Mouse (Mus musculus) liver, embryonic 13.5 days (tissue): ENCODE results near the gene Ifi47. TPM values are rescaled to one million over a fixed set of nuclear protein-coding genes. Genes with fewer than 3 reads are reported as not detected.

Experiments used
- ATAC-seq: fragments of 200-750 bp; cut with Nextera tagmentation; 2 replicates; pipeline ENCODE4 v1.8.0; 2017; ENCODE audit warnings: low read depth, mild to moderate bottlenecking, moderate number of reproducible peaks, moderate library complexity
- DNase-seq: peaks from one replicate; pipeline ENCODE4 v3.0.0; 2022
- H3K27ac ChIP-seq: fragments of 300-500 bp; sonication (generic); 2 replicates; pipeline ENCODE4 v1.5.1; 2015; ENCODE audit warnings: moderate library complexity, mild to moderate bottlenecking, inconsistent platforms
- H3K27me3 ChIP-seq: fragments of 300-500 bp; sonication (generic); 2 replicates; pipeline ENCODE4 v1.6.1; 2015; ENCODE audit warnings: mild to moderate bottlenecking, inconsistent platforms
- H3K36me3 ChIP-seq: fragments of 300-500 bp; sonication (generic); 2 replicates; pipeline ENCODE4 v1.6.1; 2015; ENCODE audit warnings: mild to moderate bottlenecking, inconsistent platforms
- H3K4me1 ChIP-seq: fragments of 300-500 bp; sonication (generic); replicated peaks from 2 replicates; pipeline ENCODE4 v1.6.1; 2015; ENCODE audit warnings: inconsistent platforms
- H3K4me2 ChIP-seq: fragments of 300-500 bp; sonication (generic); 2 replicates; pipeline ENCODE4 v1.6.1; 2015; ENCODE audit warnings: inconsistent platforms, mild to moderate bottlenecking, moderate library complexity
- H3K4me3 ChIP-seq: fragments of 300-500 bp; sonication (generic); replicated peaks from 2 replicates; pipeline ENCODE4 v1.5.1; 2015; ENCODE audit warnings: mild to moderate bottlenecking, inconsistent platforms
- H3K9ac ChIP-seq: fragments of 300-500 bp; sonication (generic); 2 replicates; pipeline ENCODE4 v1.6.1; 2015; ENCODE audit warnings: mild to moderate bottlenecking, inconsistent platforms
- H3K9me3 ChIP-seq: fragments of 300-500 bp; sonication (generic); replicated peaks from 2 replicates; pipeline ENCODE4 v1.6.1; 2016; ENCODE audit warnings: inconsistent platforms
- WGBS: fragments of 180-500 bp; shearing (Covaris S2); methylation state at CpG from one replicate; pipeline ENCODE4 v1.1.7; 2015; ENCODE audit not compliant: insufficient replicate concordance; 5-methylcytosine and 5-hydroxymethylcytosine counted together
- polyA plus RNA-seq: library from polyadenylated mRNA; unstranded; fragments of >200 nt; fragmentation: Nextera tagmentation; extraction: Ambion mirVana; gene quantifications from 2 replicates; pipeline ENCODE4 v1.2.1, GENCODE M21; 2015

Ifi47 gene
- polyA plus RNA-seq, 1 experiment from 2014 or later = 7.3 TPM

GRCm38 (mm10) chr11:49108833-49109232 is 32.4 kb downstream of the Ifi47 start:
- WGBS = 14% methylated on average over 1 of the region's 1 CpGs
- DNase-seq = no peak
- no peak overlapping the region for H3K9ac ChIP-seq
- no peak for ATAC-seq
- H3K4me3 ChIP-seq = no peak overlapping the region
- no peaks in the 10 kb centered on the region for H3K27me3 ChIP-seq
- H3K4me1 ChIP-seq = peaks cover 7% of the 10 kb centered on the region; the same call in 1 of the 2 replicates
- no peak overlapping the region for H3K27ac ChIP-seq
- H3K36me3 ChIP-seq = no peaks in the 10 kb centered on the region
- no peak overlapping the region for H3K4me2 ChIP-seq
- no peaks in the 10 kb centered on the region for H3K9me3 ChIP-seq

GRCm38 (mm10) chr11:49111000-49111399 is 34.6 kb downstream of the Ifi47 start:
- 55% methylated on average over 1 of the region's 1 CpGs for whole genome bisulfite sequencing
- H3K27ac ChIP-seq = no peak overlapping the region
- H3K4me2 ChIP-seq = no peak overlapping the region
- no peak for DNase-seq
- H3K9me3 ChIP-seq = no peaks in the 10 kb centered on the region
- H3K9ac ChIP-seq = no peak overlapping the region
- no peaks in the 10 kb centered on the region for H3K27me3 ChIP-seq
- H3K36me3 ChIP-seq = no peaks in the 10 kb centered on the region
- H3K4me1 ChIP-seq = no peaks in the 10 kb centered on the region
- no peak overlapping the region for H3K4me3 ChIP-seq
- no peak for ATAC-seq

- no peak for DNase-seq
- no peak overlapping the region for H3K4me2 ChIP-seq
- WGBS = 78% methylated on average over 6 of the region's 6 CpGs
These were observed 36.3 kb downstream of the Ifi47 start for GRCm38 (mm10) chr11:49112624-49113219.

GRCm38 (mm10) chr11:49114158-49114557 is 37.8 kb downstream of the Ifi47 start:
- no peaks in the 10 kb centered on the region for H3K9me3 ChIP-seq
- H3K4me2 ChIP-seq = no peak overlapping the region
- no peak for ATAC-seq
- H3K27me3 ChIP-seq = no peaks in the 10 kb centered on the region
- no peak overlapping the region for H3K9ac ChIP-seq
- no peaks in the 10 kb centered on the region for H3K4me1 ChIP-seq
- no peak for DNase-seq
- H3K4me3 ChIP-seq = no peak overlapping the region
- no peak overlapping the region for H3K27ac ChIP-seq
- H3K36me3 ChIP-seq = no peaks in the 10 kb centered on the region
- WGBS = 12% methylated on average over 2 of the region's 2 CpGs

More at GRCm38 (mm10) chr11:49112624-49113219, 36.3 kb downstream of the Ifi47 start:
- Histone ChIP-seq H3K9me3 (no peaks in the 10 kb centered on the region), H3K4me3 (no peak overlapping the region), H3K4me1 (no peaks in the 10 kb centered on the region), H3K9ac (no peak overlapping the region), H3K36me3 (no peaks in the 10 kb centered on the region), H3K27ac (no peak overlapping the region), H3K27me3 (no peaks in the 10 kb centered on the region)
- ATAC-seq = no peak

GRCm38 (mm10) chr11:49114774-49115173 is 38.4 kb downstream of the Ifi47 start, which contains the start of gene Olfr1396:
TSS of gene Olfr1396 (minus strand) at chr11:49114874.
- Histone ChIP-seq H3K4me1 (no peaks in the 10 kb centered on the region), H3K4me2 (no peak within 1 kb of the TSS), H3K27me3 (no peaks in the 10 kb centered on the region), H3K36me3 (no peaks in the 10 kb centered on the region), H3K4me3 (no peak within 1 kb of the TSS), H3K9me3 (no peaks in the 10 kb centered on the region), H3K9ac (no peak within 1 kb of the TSS), H3K27ac (no peak within 1 kb of the TSS)
- no peak for DNase-seq
- no peak for ATAC-seq

GRCm38 (mm10) chr11:49119635-49120034 is 43.2 kb downstream of the Ifi47 start:
- no peak overlapping the region for H3K4me3 ChIP-seq
- peaks cover 11% of the 10 kb centered on the region; the same call in 1 of the 2 replicates for H3K4me1 ChIP-seq
- H3K9me3 ChIP-seq = no peaks in the 10 kb centered on the region
- H3K9ac ChIP-seq = no peak overlapping the region
- no peaks in the 10 kb centered on the region for H3K27me3 ChIP-seq
- no peak overlapping the region for H3K4me2 ChIP-seq
- WGBS = 47% methylated on average over 3 of the region's 3 CpGs
- DNase-seq (no peak), ATAC-seq (no peak)
- no peaks in the 10 kb centered on the region for H3K36me3 ChIP-seq
- no peak overlapping the region for H3K27ac ChIP-seq

GRCm38 (mm10) chr11:49124169-49124568 is 47.8 kb downstream of the Ifi47 start:
- H3K4me2 ChIP-seq = no peak overlapping the region
- no peak overlapping the region for H3K4me3 ChIP-seq
- no peaks in the 10 kb centered on the region for H3K27me3 ChIP-seq
- no peak overlapping the region for H3K9ac ChIP-seq
- H3K4me1 ChIP-seq = peaks cover 11% of the 10 kb centered on the region
- H3K27ac ChIP-seq = peak overlapping the region; percentile 31
- 71% methylated on average over 2 of the region's 2 CpGs for WGBS
- no peaks in the 10 kb centered on the region for H3K9me3 ChIP-seq
- DNase-seq = no peak
- ATAC-seq = peak; percentile 65
- no peaks in the 10 kb centered on the region for H3K36me3 ChIP-seq

GRCm38 (mm10) chr11:49141974-49142373 is 65.6 kb downstream of the Ifi47 start, which contains the start of gene Olfr1395:
TSS of gene Olfr1395 (plus strand) at chr11:49142274.
- no peak within 1 kb of the TSS for H3K4me2 ChIP-seq
- 77% methylated on average over 6 of the region's 6 CpGs for WGBS
- no peak within 1 kb of the TSS for H3K9ac ChIP-seq
- no peak within 1 kb of the TSS for H3K4me3 ChIP-seq
- no peak within 1 kb of the TSS for H3K27ac ChIP-seq
- H3K36me3 ChIP-seq = no peaks in the 10 kb centered on the region
- ATAC-seq (no peak), DNase-seq (no peak)
- no peaks in the 10 kb centered on the region for H3K27me3 ChIP-seq
- no peaks in the 10 kb centered on the region for H3K9me3 ChIP-seq
- H3K4me1 ChIP-seq = no peaks in the 10 kb centered on the region

Other genes with a start within 250 kb of the Ifi47 start
- 1.2 and 1.7 TPM in 2 replicates for gene Gm12184, start 249.9 kb upstream of the Ifi47 start, polyA plus RNA-seq
- gene Irgm1, start 204.9 kb upstream of the Ifi47 start, polyA plus RNA-seq = 17.0 and 19.8 TPM in 2 replicates
- 0.20 and 0.38 TPM in 2 replicates for gene Gm5431, start 174.4 kb upstream of the Ifi47 start, polyA plus RNA-seq
- 2.0 and 3.6 TPM in 2 replicates for gene Psme2b, start 130.4 kb upstream of the Ifi47 start, polyA plus RNA-seq
- gene Olfr56, start 97.7 kb upstream of the Ifi47 start, polyA plus RNA-seq = 0.05 and 0.12 TPM in 2 replicates
- 0.54 and 0.65 TPM in 2 replicates for gene 9930111J21Rik1, start 97.2 kb upstream of the Ifi47 start, polyA plus RNA-seq
- gene Gm12185, start 84.4 kb upstream of the Ifi47 start, polyA plus RNA-seq = not detected in 2 replicates
- gene Tgtp1, start 82.4 kb upstream of the Ifi47 start, polyA plus RNA-seq = 0.67 and 0.78 TPM in 2 replicates
- gene 9930111J21Rik2, start 25.3 kb upstream of the Ifi47 start, polyA plus RNA-seq = 0.52 and 0.65 TPM in 2 replicates
- 0.22 and 0.59 TPM in 2 replicates for gene Tgtp2, start 12.4 kb upstream of the Ifi47 start, polyA plus RNA-seq
- gene Olfr1396, start 38.3 kb downstream of the Ifi47 start, polyA plus RNA-seq = not detected in 2 replicates
- gene Olfr1395, start 65.7 kb downstream of the Ifi47 start, polyA plus RNA-seq = not detected in 2 replicates
- gene Olfr1394, start 77.8 kb downstream of the Ifi47 start, polyA plus RNA-seq = not detected in 2 replicates
- gene Btnl9, start 110.6 kb downstream of the Ifi47 start, polyA plus RNA-seq = 0.78 and 0.81 TPM in 2 replicates
- gene Zfp62, start 126.7 kb downstream of the Ifi47 start, polyA plus RNA-seq = 10.7 and 14.2 TPM in 2 replicates
- 32.0 and 32.6 TPM in 2 replicates for gene Mgat1, start 167.6 kb downstream of the Ifi47 start, polyA plus RNA-seq
- gene Olfr1393, start 201.7 kb downstream of the Ifi47 start, polyA plus RNA-seq = not detected in 2 replicates
- gene Olfr1392, start 208.7 kb downstream of the Ifi47 start, polyA plus RNA-seq = not detected in 2 replicates
- gene Olfr10, start 228.2 kb downstream of the Ifi47 start, polyA plus RNA-seq = not detected in 2 replicates
- gene Olfr1391, start 246.2 kb downstream of the Ifi47 start, polyA plus RNA-seq = not detected in 2 replicates